Mouse (Mus musculus): ENCODE data around the gene Rps8.

GRCm38 (mm10) chr4:117143023-117143422 is 13.0 kb downstream of the Rps8 start:
- TF ChIP-seq SMC3 (IDR thresholded peaks at IDR 0.05; ENCODE audit: low read depth, low read length) (no peak), MAFK (IDR thresholded peaks at IDR 0.05; ENCODE audit: insufficient replicate concordance, low read length) (no peak), CHD2 (IDR thresholded peaks at IDR 0.05; ENCODE audit: low read length) (no peak), JUND (conservative IDR thresholded peaks at IDR 0.05; ENCODE audit: low read depth, low read length) (no peak), POLR2A (IDR thresholded peaks at IDR 0.05; ENCODE audit: low read depth, low read length) (no peak), USF1 (IDR thresholded peaks at IDR 0.05; ENCODE audit: low read depth, low read length) (no peak)
